Mouse (Mus musculus) lung, postnatal 25 days (tissue): ENCODE measurements around the gene Cluh.

Source experiments
- DNase-seq: peaks from one replicate; pipeline ENCODE4 v3.0.0; 2022; ENCODE audit warnings: low spot score

Cluh gene

GRCm38 (mm10) chr11:74649095-74649646 is at the start of gene Cluh:
Cluh (plus strand) TSS chr11:74649495.
- peak; percentile 99 for DNase-seq

- no peak for DNase-seq
These were observed 47.0 kb upstream of the Cluh start for GRCm38 (mm10) chr11:74602286-74602685.

DNA sequence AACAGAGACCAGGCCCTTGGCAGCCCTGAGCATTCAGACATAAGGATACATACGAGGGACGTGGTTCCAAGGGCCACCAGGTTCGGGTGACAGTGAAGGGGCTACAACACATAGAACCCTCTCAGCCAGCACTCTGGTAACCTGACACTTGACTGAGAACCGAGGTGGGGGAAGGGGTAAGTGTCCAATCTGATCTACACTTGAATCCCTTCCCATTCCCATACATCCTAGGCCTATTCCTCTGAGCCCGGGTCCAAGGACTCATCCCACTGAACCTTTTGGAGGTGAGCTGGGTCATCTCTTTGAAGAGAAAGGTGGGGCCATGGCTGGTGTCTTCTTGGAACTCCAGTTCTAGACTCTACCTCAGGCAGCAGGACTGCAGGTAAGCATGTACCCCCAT is 39.2 kb upstream of the Cluh start:
- no peak for DNase-seq

GRCm38 (mm10) chr11:74610545-74611176 is 38.6 kb upstream of the Cluh start, which contains the start of gene Rap1gap2:
Rap1gap2 (minus strand) TSS chr11:74610915.
- DNase-seq, result no peak

DNA sequence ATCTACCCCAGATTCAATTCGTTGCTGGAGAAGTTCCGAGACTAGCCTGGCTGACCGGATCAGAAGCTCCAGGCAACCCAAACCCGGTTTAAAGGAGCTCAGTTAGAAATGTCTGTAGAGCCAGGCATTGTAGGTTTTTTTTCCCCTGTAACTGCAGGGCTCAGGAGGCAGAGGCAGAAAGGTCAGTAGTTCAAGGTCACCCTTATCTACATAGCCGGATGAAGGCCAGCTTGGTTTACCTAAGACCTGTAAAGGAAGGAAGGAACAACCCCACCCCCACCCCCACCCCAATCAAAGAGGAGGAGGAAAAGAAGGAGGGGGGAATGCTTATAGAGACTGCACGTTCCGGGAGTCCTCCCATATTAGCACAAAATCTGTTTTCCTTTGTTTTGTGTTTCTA is 37.9 kb upstream of the Cluh start:
- DNase-seq, result no peak

DNA sequence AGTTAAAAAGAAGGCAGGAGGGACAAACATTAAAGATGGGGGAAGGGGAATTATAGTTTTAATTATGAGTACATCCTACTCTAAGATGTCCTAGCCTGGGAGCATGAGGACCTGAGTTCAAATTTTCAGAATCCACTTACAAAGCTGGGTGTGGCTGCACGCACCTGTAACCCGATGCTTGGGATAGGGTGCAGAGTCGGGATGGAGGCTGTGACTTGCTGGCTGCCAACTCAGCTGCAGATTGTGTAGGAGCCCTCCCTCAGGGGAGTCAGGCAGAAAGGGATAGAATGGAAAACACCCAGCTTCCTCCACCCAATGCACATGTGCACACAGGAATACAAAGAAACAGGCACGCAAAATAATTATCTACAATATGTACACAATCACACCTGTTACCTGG is 35.9 kb upstream of the Cluh start:
- DNase-seq, result no peak

- DNase-seq, result no peak
These were observed 33.7 kb upstream of the Cluh start for GRCm38 (mm10) chr11:74615571-74615970.

DNA sequence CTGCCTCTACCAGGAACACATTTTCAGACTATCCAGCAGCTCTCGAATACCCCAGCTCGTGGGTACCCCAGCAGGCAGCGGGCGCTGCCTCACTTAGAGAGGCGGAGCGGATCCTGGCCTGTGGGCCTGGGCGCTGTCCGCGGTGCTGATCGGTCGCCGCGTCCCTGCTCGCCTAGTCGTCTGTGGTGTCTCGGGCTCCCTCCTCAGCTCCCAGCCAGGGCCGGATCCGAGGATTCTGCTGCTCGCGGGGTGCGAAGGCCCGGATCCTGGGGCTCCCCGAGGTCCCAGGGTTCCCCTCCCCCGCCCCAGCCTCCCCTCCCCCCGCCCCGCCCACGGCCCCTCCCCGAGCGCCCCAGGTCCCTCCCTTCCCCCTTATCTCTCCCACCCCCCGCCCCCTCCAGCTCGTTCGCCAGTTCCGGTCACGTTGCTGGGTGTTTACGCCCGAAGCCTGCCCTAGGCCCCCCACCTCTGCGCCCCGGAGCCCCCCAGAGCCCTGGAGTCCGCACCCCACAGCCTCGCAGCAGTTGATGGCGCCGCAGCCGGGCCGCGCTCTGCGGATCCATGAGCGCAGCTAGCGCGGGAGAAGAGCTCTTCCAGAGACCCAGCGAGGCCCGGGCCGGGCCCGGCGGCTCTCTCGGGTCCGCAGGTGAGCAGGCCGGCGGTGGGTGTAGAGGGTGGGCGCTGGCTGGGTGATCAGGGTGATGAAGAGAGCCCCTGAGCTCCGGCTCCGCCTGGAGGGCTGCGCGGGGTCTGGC is 29.9 kb upstream of the Cluh start, which contains the start of gene Ccdc92b:
Gene Ccdc92b (plus strand): TSS at position 405 of the 755 bp plus-strand sequence.
- DNase-seq, result peak; percentile 61

DNA sequence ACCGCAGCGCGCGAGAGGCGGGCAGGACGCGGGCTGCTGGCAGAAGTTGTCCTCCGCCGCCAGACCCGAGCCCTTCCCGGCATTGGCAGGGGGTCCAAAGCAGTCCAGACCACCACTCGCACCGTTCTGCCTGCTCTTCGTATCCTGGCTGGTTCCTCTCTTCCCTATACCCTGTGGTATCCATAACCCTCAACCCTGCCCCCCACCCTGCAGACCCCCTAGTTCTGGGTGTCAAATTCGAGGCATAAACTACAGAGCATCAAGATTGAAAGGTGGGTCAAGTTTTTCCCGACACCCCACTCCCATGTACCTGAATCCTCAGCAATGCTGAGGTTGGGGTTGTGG is 29.4 kb upstream of the Cluh start:
- no peak for DNase-seq

DNA sequence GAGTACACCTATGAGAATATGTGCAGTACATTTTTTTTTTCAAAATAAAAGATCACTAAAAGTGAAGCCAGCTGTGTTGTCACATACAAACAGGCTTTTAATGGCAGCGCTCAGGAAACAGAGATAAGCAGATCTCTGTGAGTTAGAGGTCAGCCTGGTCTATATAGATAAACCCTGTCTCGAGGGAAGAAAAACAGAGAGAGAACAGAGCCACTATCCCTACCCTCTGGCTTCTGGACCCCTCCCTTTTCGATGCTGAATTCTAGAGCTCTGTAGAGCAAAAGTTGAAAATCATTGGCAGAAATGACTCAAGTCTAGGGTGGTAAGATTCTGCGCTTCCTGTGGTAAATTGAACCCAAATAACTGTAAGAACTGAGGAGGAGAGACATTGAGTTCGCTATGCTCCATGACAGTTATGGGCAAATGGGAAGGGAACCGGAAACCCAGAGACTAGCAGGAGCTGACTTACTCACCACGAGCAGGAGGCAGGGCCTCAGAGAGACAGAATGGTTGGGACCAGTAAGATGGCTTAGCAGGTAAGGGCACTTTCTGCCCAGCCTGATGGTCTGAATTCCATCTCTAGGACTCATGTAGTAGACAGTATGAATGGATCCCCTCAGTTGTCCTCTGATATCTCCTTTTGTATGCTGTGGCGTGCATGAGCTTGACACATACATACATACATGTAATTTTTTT is 27.2 kb upstream of the Cluh start:
- DNase-seq, result no peak

- DNase-seq, result no peak
These were observed 25.6 kb upstream of the Cluh start for GRCm38 (mm10) chr11:74623693-74624092.

- no peak for DNase-seq
These were observed 24.0 kb upstream of the Cluh start for GRCm38 (mm10) chr11:74625333-74625732.

DNA sequence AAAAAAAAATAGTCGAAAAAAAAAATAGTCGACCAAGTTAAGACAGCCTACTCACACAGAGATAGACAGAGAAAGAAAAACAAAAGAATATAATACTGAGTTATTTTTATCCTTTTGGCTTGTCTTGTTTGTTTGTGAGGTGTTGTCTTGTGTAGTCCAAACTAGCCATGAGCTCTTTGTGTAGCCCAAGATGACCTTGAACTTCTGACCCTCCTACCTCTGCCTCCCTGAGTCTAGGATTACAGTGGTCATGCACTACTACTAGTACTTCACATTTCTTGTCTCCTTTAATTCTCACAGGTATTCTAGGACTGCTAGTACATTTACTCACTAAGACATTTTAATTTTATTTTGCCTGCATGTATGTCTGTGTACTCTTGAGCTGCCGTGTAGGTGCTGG is 21.8 kb upstream of the Cluh start:
- no peak for DNase-seq

- no peak for DNase-seq
These were observed 17.2 kb upstream of the Cluh start for GRCm38 (mm10) chr11:74631880-74632789.

- peak; percentile 78 for DNase-seq
These were observed 14.6 kb upstream of the Cluh start for GRCm38 (mm10) chr11:74634490-74635275.

GRCm38 (mm10) chr11:74637486-74637885 is 11.8 kb upstream of the Cluh start:
- no peak for DNase-seq

- DNase-seq, result peak; percentile 80
These were observed 11.1 kb upstream of the Cluh start for GRCm38 (mm10) chr11:74637971-74638790.

- DNase-seq, result peak; percentile 73
These were observed 10.4 kb upstream of the Cluh start for GRCm38 (mm10) chr11:74638791-74639411.

GRCm38 (mm10) chr11:74639628-74640027 is 9.7 kb upstream of the Cluh start:
- no peak for DNase-seq
